13 mouse cellular contexts compared by ENCODE assay signal in the genomic region with DNA sequence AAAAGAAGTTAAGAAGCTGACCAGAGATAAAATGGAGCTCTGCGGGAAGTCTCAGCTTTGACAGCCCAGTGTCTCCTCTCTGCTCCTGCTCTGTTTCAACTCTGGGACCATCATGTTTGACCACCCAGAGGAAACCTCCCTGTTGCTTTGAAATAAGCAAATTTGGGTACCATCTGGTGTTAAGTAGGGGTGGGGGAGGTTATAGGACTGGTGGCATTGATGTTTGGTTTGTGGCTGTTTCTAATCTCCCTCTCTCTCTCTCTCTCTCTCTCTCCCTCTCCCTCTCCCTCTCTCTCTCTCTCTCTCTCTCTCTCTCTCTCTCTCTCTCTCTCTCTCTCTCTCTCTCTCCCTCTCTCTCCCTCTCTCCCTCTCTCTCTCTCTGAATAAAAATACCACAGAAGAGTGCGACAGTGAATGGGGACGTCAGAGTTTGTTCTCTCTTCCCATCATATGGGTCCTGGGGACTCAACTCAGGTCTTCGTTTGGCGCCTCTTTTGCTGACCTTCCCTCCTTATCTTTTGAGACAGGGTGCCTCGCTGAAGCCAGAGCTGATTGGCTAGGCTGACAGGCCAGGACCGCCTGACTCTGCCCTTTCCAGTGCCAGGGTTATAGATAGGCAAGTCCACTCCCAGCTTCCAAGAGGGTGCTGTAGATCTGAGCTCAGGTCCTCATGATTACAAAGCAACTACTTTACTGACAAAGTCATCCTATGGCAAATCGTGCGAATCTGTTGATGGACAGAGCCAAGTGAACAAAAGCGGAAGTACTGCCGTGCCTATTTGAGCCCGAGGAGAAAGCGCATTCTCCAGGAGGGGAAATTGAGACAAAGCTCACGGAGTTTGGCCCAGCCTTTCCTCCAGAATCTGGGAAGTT. TPM values are rescaled to one million over a fixed set of nuclear protein-coding genes. Genes with fewer than 3 reads are reported as not detected.
DNase-seq lines count a peak whose midpoint lies in the region; ATAC-seq and TF ChIP-seq lines count a peak whose summit lies in the region.
"Had no signal": no experiment of that assay in that cellular context is flagged by ENCODE, and none has a peak within 500 bp of the region (broad histone marks: within the 10 kb centered on the region; RNA-seq: fewer than 3 reads in every experiment).

No protein-coding gene starts in this region.

- no peaks in the 10 kb centered on the region for H3K9me3 ChIP-seq in forebrain, embryonic 14.5 days (replicated peaks; ENCODE audit: control insufficient read depth, low read length)
- no peaks in the 10 kb centered on the region for H3K9me3 ChIP-seq in forebrain, embryonic 12.5 days
- H3K9me3 ChIP-seq in liver, embryonic 16.5 days (replicated peaks; ENCODE audit: control insufficient read depth, low read length): no peaks in the 10 kb centered on the region
- no peaks in the 10 kb centered on the region for H3K9me3 ChIP-seq in stomach, postnatal 0 days (ENCODE audit: control insufficient read depth, low read length)
- H3K9me3 ChIP-seq: embryonic facial prominence, embryonic 13.5 days had no signal

- H3K4me3 ChIP-seq in forebrain, embryonic 14.5 days (ENCODE audit: low read depth, low read length): no peak overlapping the region
- no peak overlapping the region for H3K4me3 ChIP-seq in forebrain, embryonic 12.5 days (replicated peaks)
- H3K4me3 ChIP-seq in layer of hippocampus, adult 2 months: peak overlapping the region; percentile 8; the same call in 1 of the 2 replicates
- peak overlapping the region; percentile 12; the same call in 1 of the 2 replicates for H3K4me3 ChIP-seq in liver, embryonic 16.5 days (ENCODE audit: low read depth, low read length)
- H3K4me3 ChIP-seq in stomach, postnatal 0 days (ENCODE audit: low read depth, low read length): no peak overlapping the region
- no peak overlapping the region for H3K4me3 ChIP-seq in thymus, adult 2 months (ENCODE audit: control insufficient read depth, insufficient read depth, low read length)
- H3K4me3 ChIP-seq: embryonic facial prominence, embryonic 13.5 days had no signal

- TF ChIP-seq EP300 in stomach, postnatal 0 days (optimal IDR thresholded peaks at IDR 0.05): no peak

- 73% methylated on average over 14 of the region's 14 CpGs for WGBS in forebrain, embryonic 14.5 days
- 84% methylated on average over 14 of the region's 14 CpGs for WGBS in forebrain, embryonic 12.5 days
- WGBS in liver, embryonic 16.5 days (ENCODE audit: insufficient replicate concordance): 31% methylated on average over 14 of the region's 14 CpGs
- 59% methylated on average over 14 of the region's 14 CpGs for whole genome bisulfite sequencing in stomach, postnatal 0 days
- WGBS in thymus, adult 2 months: 61% methylated on average over 14 of the region's 14 CpGs

- H3K27me3 ChIP-seq in forebrain, embryonic 14.5 days (replicated peaks; ENCODE audit: control insufficient read depth, insufficient read depth, low read length): no peaks in the 10 kb centered on the region
- H3K27me3 ChIP-seq in forebrain, embryonic 12.5 days: 0 out of 2 replicates have a peak, but pooled peaks cover 5% of the 10 kb centered on the region
- no peaks in the 10 kb centered on the region for H3K27me3 ChIP-seq in liver, embryonic 16.5 days (ENCODE audit: control insufficient read depth, insufficient read depth, low read depth, low read length)
- no peaks in the 10 kb centered on the region for H3K27me3 ChIP-seq in stomach, postnatal 0 days (ENCODE audit: control insufficient read depth, insufficient read depth, low read length)
- no peaks in the 10 kb centered on the region for H3K27me3 ChIP-seq in thymus, adult 2 months (ENCODE audit: control insufficient read depth, insufficient read depth, low read length)
- H3K27me3 ChIP-seq: embryonic facial prominence, embryonic 13.5 days had no signal

- H3K9ac ChIP-seq in forebrain, embryonic 14.5 days (ENCODE audit: low read length): no peak overlapping the region
- H3K9ac ChIP-seq in forebrain, embryonic 12.5 days: no peak overlapping the region
- H3K9ac ChIP-seq in liver, embryonic 16.5 days (ENCODE audit: low read depth, low read length): peak overlapping the region; percentile 19; the same call in 1 of the 2 replicates
- no peak overlapping the region for H3K9ac ChIP-seq in stomach, postnatal 0 days (ENCODE audit: low read length)
- H3K9ac ChIP-seq: embryonic facial prominence, embryonic 13.5 days had no signal

- no peak for TF ChIP-seq CTCF in layer of hippocampus, adult 2 months (conservative IDR thresholded peaks at IDR 0.05)
- no peak for TF ChIP-seq CTCF in stomach, postnatal 0 days (IDR thresholded peaks at IDR 0.05; ENCODE audit: low read depth)
- TF ChIP-seq CTCF in thymus, adult 2 months (IDR thresholded peaks at IDR 0.05; ENCODE audit: borderline replicate concordance, control insufficient read depth, extremely low read depth, insufficient read depth, low read length, poor library complexity): no peak

- H3K4me1 ChIP-seq in forebrain, embryonic 14.5 days (ENCODE audit: control insufficient read depth, insufficient read depth, low read length): peaks cover 8% of the 10 kb centered on the region
- H3K4me1 ChIP-seq in forebrain, embryonic 12.5 days: peaks cover 5% of the 10 kb centered on the region; the same call in 1 of the 2 replicates
- H3K4me1 ChIP-seq in liver, embryonic 16.5 days (ENCODE audit: control insufficient read depth, low read depth, low read length): peaks cover 10% of the 10 kb centered on the region
- no peaks in the 10 kb centered on the region for H3K4me1 ChIP-seq in stomach, postnatal 0 days (replicated peaks; ENCODE audit: control insufficient read depth, insufficient read depth)
- peaks cover 8% of the 10 kb centered on the region for H3K4me1 ChIP-seq in thymus, adult 2 months (replicated peaks; ENCODE audit: control insufficient read depth, insufficient read depth, low read length)

- H3K4me2 ChIP-seq in forebrain, embryonic 14.5 days (ENCODE audit: low read length): 0 out of 2 replicates have a peak overlapping the region, but pooled peaks have one; percentile 5
- H3K4me2 ChIP-seq in forebrain, embryonic 12.5 days: no peak overlapping the region
- H3K4me2 ChIP-seq in liver, embryonic 16.5 days (ENCODE audit: low read depth, low read length): peak overlapping the region; percentile 40
- H3K4me2 ChIP-seq in stomach, postnatal 0 days (replicated peaks; ENCODE audit: low read depth): no peak overlapping the region
- H3K4me2 ChIP-seq: embryonic facial prominence, embryonic 13.5 days had no signal

- no peak overlapping the region for H3K27ac ChIP-seq in forebrain, embryonic 14.5 days (ENCODE audit: low read depth, low read length)
- no peak overlapping the region for H3K27ac ChIP-seq in forebrain, embryonic 12.5 days
- H3K27ac ChIP-seq in layer of hippocampus, adult 2 months: no peak overlapping the region
- peak overlapping the region; percentile 65 for H3K27ac ChIP-seq in liver, embryonic 16.5 days (ENCODE audit: low read length)
- no peak overlapping the region for H3K27ac ChIP-seq in stomach, postnatal 0 days (replicated peaks)
- H3K27ac ChIP-seq in thymus, adult 2 months (ENCODE audit: control insufficient read depth, insufficient read depth, low read length): no peak overlapping the region
- H3K27ac ChIP-seq: embryonic facial prominence, embryonic 13.5 days had no signal

- no peaks in the 10 kb centered on the region for H3K36me3 ChIP-seq in forebrain, embryonic 14.5 days (ENCODE audit: control insufficient read depth, insufficient read depth, low read length)
- H3K36me3 ChIP-seq in forebrain, embryonic 12.5 days (replicated peaks): no peaks in the 10 kb centered on the region
- no peaks in the 10 kb centered on the region for H3K36me3 ChIP-seq in liver, embryonic 16.5 days (ENCODE audit: control insufficient read depth, insufficient read depth)
- H3K36me3 ChIP-seq in stomach, postnatal 0 days (ENCODE audit: control insufficient read depth, insufficient read depth, low read length): no peaks in the 10 kb centered on the region
- no peaks in the 10 kb centered on the region for H3K36me3 ChIP-seq in thymus, adult 2 months (ENCODE audit: control insufficient read depth, insufficient read depth, low read length)
- H3K36me3 ChIP-seq: embryonic facial prominence, embryonic 13.5 days had no signal

- DNase-seq in forebrain, embryonic 14.5 days (ENCODE audit: low spot score): no peak
- DNase-seq in layer of hippocampus, adult 2 months (ENCODE audit: low spot score in 2 of 2): no peak
- no peak for DNase-seq in layer of hippocampus, adult 8-10 months (ENCODE audit: low spot score in 2 of 2)
- DNase-seq in stomach, postnatal 0 days (ENCODE audit: low spot score): no peak
- no peak for DNase-seq in thymus, adult 2 months
- no peak for DNase-seq in adrenal gland, postnatal 10 days
- DNase-seq: adrenal gland, postnatal 14 days; kidney, adult 9 months; lung, adult 18-20 months; midbrain, embryonic 14.5 days had no signal

- ATAC-seq in forebrain, embryonic 14.5 days: peak; percentile 15; the same call in 1 of the 2 replicates
- ATAC-seq in forebrain, embryonic 12.5 days (ENCODE audit: low FRiP score): no peak
- peak; percentile 96 for ATAC-seq in liver, embryonic 16.5 days (ENCODE audit: low read depth)
- 0 out of 2 replicates have a peak, but pooled peaks have one; percentile 35 for ATAC-seq in stomach, postnatal 0 days (ENCODE audit: low FRiP score, low TSS enrichment)

- no peak for TF ChIP-seq POLR2A in thymus, adult 2 months (IDR thresholded peaks at IDR 0.05; ENCODE audit: control insufficient read depth, extremely low read depth, insufficient read depth, low read length, poor library complexity)

RNA-seq across cellular contexts. Expression of gene Cxcr4, which starts 31.4 kb away (rescaled TPM):
- polyA plus RNA-seq in forebrain, embryonic 14.5 days (2014; fragmentation: Nextera tagmentation; extraction: Ambion mirVana): 13.5 and 13.8 TPM in 2 replicates
- 9.5 and 10.1 TPM in 2 replicates for polyA plus RNA-seq in forebrain, embryonic 12.5 days (2016; fragmentation: Nextera tagmentation; extraction: Ambion mirVana)
- 1 to 10 TPM; 6.0 to 6.7 TPM for total RNA-seq in layer of hippocampus, adult 2 months (2021)
- total RNA-seq in layer of hippocampus, adult 8-10 months (2022): 1 to 10 TPM; 2.8 to 6.0 (median 5.6) TPM
- 2.5 TPM in 2 replicates for polyA plus RNA-seq in liver, embryonic 16.5 days (2015; fragmentation: Nextera tagmentation; extraction: Ambion mirVana)
- polyA plus RNA-seq in stomach, postnatal 0 days (2015; fragmentation: Nextera tagmentation; extraction: Ambion mirVana): 1.6 and 2.0 TPM in 2 replicates
- 1,143 and 1,279 TPM in 2 replicates for polyA plus RNA-seq in thymus, adult 2 months (2012; rRNA removed)
- total RNA-seq in adrenal gland, postnatal 10 days (2021): 10 to 100 TPM; 39.8 to 49.6 TPM

Comparison
In these comparisons a context has a peak if more than half of its experiments do, and no peak if none do; other contexts are left out.
1. H3K4me2 ChIP-seq: peak in forebrain, embryonic 14.5 days (single experiment) and liver, embryonic 16.5 days (single experiment); none in forebrain, embryonic 12.5 days (single experiment) and stomach, postnatal 0 days (single experiment).
2. H3K4me3 ChIP-seq: peak in layer of hippocampus, adult 2 months (single experiment) and liver, embryonic 16.5 days (single experiment); none in forebrain, embryonic 14.5 days (single experiment), forebrain, embryonic 12.5 days (single experiment), stomach, postnatal 0 days (single experiment) and thymus, adult 2 months (single experiment).
3. RNA of gene Cxcr4, which starts 31.4 kb away (polyA plus RNA-seq): 1,143 to 1,279 TPM in thymus, adult 2 months; 13.5 to 13.8 TPM in forebrain, embryonic 14.5 days, 9.5 to 10.1 TPM in forebrain, embryonic 12.5 days, 2.5 TPM in liver, embryonic 16.5 days and 1.6 to 2.0 TPM in stomach, postnatal 0 days; every median in the first group is over 10 times any median in the second.